Mouse (Mus musculus) cerebellum, adult 2 months (tissue): ENCODE results near the gene Ext2.

ENCODE experiments used
- CTCF ChIP-seq: fragments of 200-500 bp; IDR thresholded peaks from 2 replicates; pipeline ENCODE4 v1.5.1; 2011; ENCODE audit warnings: low read depth, mild to moderate bottlenecking, control low read depth, low read length, moderate library complexity, borderline replicate concordance; ENCODE audit not compliant: insufficient read depth
- POLR2A ChIP-seq: fragments of 200-500 bp; IDR thresholded peaks from 2 replicates; pipeline ENCODE4 v1.6.1; 2011; ENCODE audit warnings: low read length, control low read depth, borderline replicate concordance; ENCODE audit not compliant: insufficient read depth

- no peak for TF ChIP-seq CTCF
- TF ChIP-seq POLR2A: no peak
Measured at GRCm38 (mm10) chr2:93805523-93805922, 16.8 kb downstream of the Ext2 start.
